Mouse (Mus musculus): ENCODE measurements around the gene 5730522E02Rik.

5730522E02Rik gene

DNA sequence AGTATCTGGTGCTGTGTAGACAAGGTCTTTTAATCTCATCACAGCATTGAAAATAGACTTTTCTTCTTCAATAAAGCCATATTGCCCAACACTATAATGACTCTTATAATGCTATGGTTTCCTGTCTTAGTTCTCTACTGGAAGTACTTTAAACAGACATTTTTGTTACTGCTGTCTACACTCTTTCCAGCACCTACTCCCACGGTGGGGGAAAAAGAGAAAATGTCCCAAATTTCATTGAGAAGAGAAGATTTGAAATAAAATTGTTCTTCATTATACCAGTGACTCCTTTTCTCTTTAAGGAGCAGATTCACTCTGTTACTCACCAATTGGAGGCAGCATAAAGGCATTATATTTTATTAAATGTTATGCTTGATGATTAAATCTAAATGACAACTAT is 72.5 kb downstream of the 5730522E02Rik start:
- ChIA-PET POLR2A (interaction anchor here in 1 of 4 experiments (1.2 kb wide), 1 partner anchor 9 kb away, joined by 3 read pairs; no protein-coding TSS in a partner anchor), CTCF (no interaction called here)

- ChIA-PET CTCF (interaction anchor here in 1 of 4 experiments (0.6 kb wide), 1 partner anchor 80 kb away, joined by 4 read pairs; the partner anchor contains the start of gene 5730522E02Rik), POLR2A (interaction anchor here in 2 of 4 experiments (0.9 kb wide), 2 partner anchors 17 to 28 kb away, joined by 3 to 5 read pairs; no protein-coding TSS in a partner anchor)
Observed at GRCm38 (mm10) chr11:26130911-26131310, 79.7 kb downstream of the 5730522E02Rik start.

DNA sequence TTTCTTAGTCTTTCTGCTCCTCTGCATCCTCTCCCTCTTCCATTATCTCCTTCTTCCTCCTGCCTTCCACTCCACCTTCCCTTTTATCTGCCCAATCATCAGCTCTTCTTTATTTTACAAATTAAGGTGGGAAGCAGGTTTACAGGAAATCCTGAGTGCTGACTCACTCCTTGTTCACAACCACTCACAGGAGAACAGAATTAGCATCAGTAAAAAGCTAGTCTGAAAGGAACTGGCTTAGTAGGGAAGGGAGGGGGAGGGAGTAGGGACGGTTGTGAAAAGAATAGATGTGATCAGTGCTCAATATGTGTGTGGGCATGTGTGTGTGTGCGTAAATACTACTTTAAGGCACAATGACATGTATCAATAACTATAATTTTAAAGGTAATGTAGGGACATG is 81.5 kb downstream of the 5730522E02Rik start:
- ChIA-PET CTCF (interaction anchor here in 1 of 4 experiments (1.1 kb wide), 1 partner anchor 100 kb away, joined by 3 read pairs; no protein-coding TSS in a partner anchor), POLR2A (interaction anchor here (0.6 to 2.7 kb wide), 19 partner anchors 8 to 832 kb away, joined by 3 to 16 read pairs (median 3); no protein-coding TSS in a partner anchor)

DNA sequence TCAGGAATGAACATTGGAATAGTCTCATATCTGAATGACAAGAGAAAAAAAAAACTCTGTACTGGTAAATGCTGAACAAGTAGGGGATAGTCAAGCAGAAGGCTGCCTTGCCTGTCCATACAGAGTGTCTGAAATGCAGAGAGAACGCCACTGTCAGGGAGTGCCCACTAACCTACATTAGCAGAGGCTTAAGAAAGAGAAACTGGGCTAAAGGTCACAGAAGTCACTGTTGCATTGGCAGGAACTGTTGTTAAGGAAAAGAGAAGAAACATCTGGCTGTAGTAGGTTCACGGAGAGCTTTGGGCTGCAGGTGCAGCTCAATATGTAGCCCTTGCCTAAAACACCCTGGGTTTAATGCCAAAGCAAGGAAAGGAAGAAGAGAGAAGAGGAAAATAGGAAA is 82.2 kb downstream of the 5730522E02Rik start:
- CTCF ChIA-PET, result interaction anchor here in 1 of 4 experiments (1.1 kb wide), 1 partner anchor 101 kb away, joined by 3 read pairs; no protein-coding TSS in a partner anchor
- POLR2A ChIA-PET, result interaction anchor here in 3 of 4 experiments (0.6 to 2.7 kb wide), 20 partner anchors 8 to 134 kb away, joined by 3 to 16 read pairs (median 3); partner anchors contain the start of gene 5730522E02Rik (in 1 of the 3)

- ChIA-PET POLR2A (interaction anchor here in 1 of 4 experiments (0.8 kb wide), 1 partner anchor 500 kb away, joined by 3 read pairs; no protein-coding TSS in a partner anchor), CTCF (no interaction called here)
Observed at GRCm38 (mm10) chr11:26125923-26126322, 84.6 kb downstream of the 5730522E02Rik start.

DNA sequence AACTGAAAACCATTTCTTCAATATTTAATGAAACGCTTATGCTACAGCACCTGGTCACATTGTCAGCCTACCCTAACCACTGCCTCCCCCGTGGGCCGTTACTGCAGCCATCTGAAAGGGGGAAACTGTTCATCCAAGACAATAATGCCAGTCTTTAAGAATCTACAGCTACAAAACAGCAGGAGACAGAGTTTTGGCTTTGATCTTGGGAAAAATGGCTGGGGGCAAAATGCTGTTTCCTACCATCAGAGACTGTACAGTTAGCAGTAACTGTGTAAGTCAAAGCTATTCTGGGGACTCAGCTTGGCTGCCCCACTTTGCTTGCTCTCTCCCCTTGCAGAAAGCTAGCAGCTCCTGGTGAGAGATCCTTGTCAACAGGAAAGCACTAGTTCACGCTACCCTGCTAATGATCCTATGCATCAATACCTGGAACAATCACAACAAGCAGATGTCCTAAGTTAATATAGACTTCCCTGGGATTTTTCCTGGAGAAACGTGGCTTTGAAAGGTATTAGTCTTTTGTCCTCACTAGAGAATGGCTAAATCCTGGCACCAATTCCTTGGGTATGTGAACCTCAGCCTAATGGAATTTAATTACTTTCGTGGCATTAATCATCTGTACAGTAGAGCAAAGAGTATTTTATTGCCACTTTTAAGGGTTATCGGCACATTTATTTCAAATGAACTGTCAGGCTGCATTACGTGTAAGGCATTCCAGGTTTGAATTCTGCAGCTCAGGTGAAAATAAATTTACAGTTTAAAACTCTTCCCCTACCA is 89.6 kb downstream of the 5730522E02Rik start:
- CTCF ChIA-PET, result no interaction called here

DNA sequence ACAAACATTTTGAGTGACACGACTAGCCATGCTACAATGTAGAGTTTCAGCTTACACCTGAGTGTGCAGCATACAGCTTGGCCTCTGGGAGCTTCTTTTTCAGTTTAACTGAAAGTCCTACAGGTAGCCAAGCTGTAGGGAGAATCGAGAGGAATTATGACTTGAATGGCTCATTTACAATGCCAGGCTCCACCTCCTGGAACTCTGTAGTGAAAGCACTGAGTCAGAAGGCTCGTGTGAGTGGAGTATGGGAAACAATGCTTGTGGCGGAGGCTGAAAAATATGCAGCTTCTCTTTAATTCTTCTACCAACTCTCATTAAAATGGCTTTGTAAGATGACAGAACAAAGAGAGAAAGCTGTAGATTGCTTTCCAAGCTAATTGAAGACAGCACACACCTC is 92.9 kb downstream of the 5730522E02Rik start:
- POLR2A ChIA-PET, result interaction anchor here in 1 of 4 experiments (0.6 to 1.0 kb wide), 2 partner anchors 13 to 23 kb away, joined by 3 read pairs; no protein-coding TSS in a partner anchor
- CTCF ChIA-PET, result no interaction called here

More for the DNA sequence above, 89.6 kb downstream of the 5730522E02Rik start:
- POLR2A ChIA-PET, result interaction anchor here in 3 of 4 experiments (0.9 to 1.6 kb wide), 3 partner anchors 8 to 34 kb away, joined by 3 to 4 read pairs (median 3); no protein-coding TSS in a partner anchor

DNA sequence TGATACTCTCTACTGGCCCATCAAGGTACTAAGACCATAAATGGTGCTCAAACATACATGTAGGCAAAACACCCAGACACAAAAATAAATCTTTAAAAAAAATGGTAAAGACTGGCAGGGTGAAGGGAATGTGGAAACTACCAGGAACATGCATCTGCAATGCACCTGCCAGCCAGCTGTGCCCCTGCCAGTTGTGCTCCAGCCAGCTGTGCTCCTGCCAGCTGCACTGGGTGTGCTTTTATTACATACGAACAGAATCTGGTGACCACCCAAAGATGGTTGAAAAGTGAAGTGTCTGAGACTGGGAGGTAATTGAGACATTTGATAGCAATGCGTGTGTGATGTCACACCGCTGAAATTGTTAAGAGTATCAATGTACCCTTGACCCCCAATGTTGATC is 98.4 kb downstream of the 5730522E02Rik start:
- CTCF ChIA-PET, result no interaction called here

GRCm38 (mm10) chr11:26108647-26109046 is 101.9 kb downstream of the 5730522E02Rik start:
- CTCF ChIA-PET, result no interaction called here
- POLR2A ChIA-PET, result interaction anchor here in 2 of 4 experiments (0.6 kb wide), 2 partner anchors 280 to 773 kb away, joined by 3 read pairs; no protein-coding TSS in a partner anchor

More for the DNA sequence above, 98.4 kb downstream of the 5730522E02Rik start:
- POLR2A ChIA-PET, result interaction anchor here in 1 of 4 experiments (0.7 kb wide), 1 partner anchor 21 kb away, joined by 4 read pairs; no protein-coding TSS in a partner anchor

DNA sequence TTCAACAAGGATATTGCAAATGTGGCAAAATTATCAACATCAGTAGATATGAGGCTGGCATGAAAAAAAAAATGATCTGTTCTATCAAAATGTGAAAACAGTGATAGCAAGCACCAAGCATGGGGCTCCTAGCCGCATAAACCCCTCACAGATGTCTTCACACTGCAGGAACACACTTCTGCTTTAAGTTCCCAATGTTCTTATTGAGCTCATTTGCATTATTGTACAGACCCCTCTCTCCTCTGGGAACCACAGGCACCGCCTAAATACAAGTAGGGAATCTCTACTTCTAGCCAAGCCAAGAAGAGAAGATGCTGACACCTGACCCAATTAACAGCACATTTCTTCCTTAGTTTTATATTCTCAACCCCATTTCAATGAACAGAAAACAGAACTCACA is 105.9 kb downstream of the 5730522E02Rik start:
- POLR2A ChIA-PET, result interaction anchor here in 1 of 4 experiments (1.3 to 1.7 kb wide), 2 partner anchors 14 to 24 kb away, joined by 3 to 7 read pairs; no protein-coding TSS in a partner anchor

GRCm38 (mm10) chr11:26103698-26104097 is 106.9 kb downstream of the 5730522E02Rik start:
- ChIA-PET POLR2A (interaction anchor here in 3 of 4 experiments (1.3 to 1.7 kb wide), 6 partner anchors 15 to 110 kb away, joined by 3 to 7 read pairs (median 4); no protein-coding TSS in a partner anchor), CTCF (no interaction called here)

More for the DNA sequence above, 105.9 kb downstream of the 5730522E02Rik start:
- CTCF ChIA-PET, result no interaction called here

DNA sequence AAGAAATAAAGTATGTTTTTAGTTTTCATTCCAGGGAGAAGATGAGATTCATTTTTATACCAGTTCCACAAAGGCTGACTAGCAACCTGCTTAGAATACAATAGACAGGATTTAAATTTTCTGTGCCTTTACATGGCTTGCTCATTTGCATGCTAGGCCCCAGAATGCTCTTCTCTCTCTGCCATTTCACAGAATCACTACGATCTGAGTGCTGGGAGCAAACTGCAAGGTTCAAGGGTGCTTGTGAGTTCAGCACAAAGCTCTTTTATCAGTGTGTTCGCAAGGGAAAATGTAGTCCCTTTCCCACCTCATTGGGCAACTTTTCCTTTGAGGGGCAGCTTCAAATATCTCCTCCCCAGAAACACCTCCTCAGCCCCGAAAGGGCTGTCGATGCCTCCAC is 107.7 kb downstream of the 5730522E02Rik start:
- POLR2A ChIA-PET, result interaction anchor here in 2 of 4 experiments (0.5 to 1.5 kb wide), 5 partner anchors 24 to 109 kb away, joined by 3 to 5 read pairs (median 3); no protein-coding TSS in a partner anchor
- CTCF ChIA-PET, result no interaction called here

- ChIA-PET CTCF (no interaction called here), POLR2A (interaction anchor here in 1 of 4 experiments (2.1 kb wide), 1 partner anchor 28 kb away, joined by 5 read pairs; no protein-coding TSS in a partner anchor)
Observed at GRCm38 (mm10) chr11:26100077-26100476, 110.5 kb downstream of the 5730522E02Rik start.

- CTCF ChIA-PET, result interaction anchor here in 1 of 4 experiments (0.7 kb wide), 1 partner anchor 105 kb away, joined by 3 read pairs; no protein-coding TSS in a partner anchor
- POLR2A ChIA-PET, result interaction anchor here in 3 of 4 experiments (0.6 to 2.1 kb wide), 7 partner anchors 10 to 512 kb away, joined by 3 to 5 read pairs (median 3); no protein-coding TSS in a partner anchor
Observed at GRCm38 (mm10) chr11:26098933-26099332, 111.6 kb downstream of the 5730522E02Rik start.

- ChIA-PET POLR2A (interaction anchor here in 1 of 4 experiments (0.8 kb wide), 1 partner anchor 10 kb away, joined by 3 read pairs; no protein-coding TSS in a partner anchor), CTCF (no interaction called here)
Observed at GRCm38 (mm10) chr11:26096095-26096494, 114.5 kb downstream of the 5730522E02Rik start.

DNA sequence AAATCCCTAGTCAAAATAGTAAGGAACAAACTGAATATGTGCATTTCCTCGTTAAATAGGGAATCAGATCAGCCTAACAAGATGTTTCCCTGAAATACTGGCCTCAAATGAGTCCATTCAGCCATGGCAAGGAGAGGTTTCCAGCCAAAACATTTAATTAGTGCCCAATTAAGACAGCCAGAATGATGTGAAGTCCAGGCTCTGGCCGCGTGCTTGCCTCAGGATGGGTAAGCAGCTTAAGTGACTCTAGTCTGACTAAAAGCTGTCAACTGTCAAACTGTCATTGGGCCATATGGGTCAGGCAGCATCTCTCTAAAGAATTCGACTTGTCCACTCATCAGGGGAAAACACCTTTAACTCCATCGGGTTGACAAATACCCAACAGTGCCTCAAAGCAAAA is 121.6 kb downstream of the 5730522E02Rik start:
- POLR2A ChIA-PET, result interaction anchor here in 1 of 4 experiments (0.7 kb wide), 1 partner anchor 10 kb away, joined by 3 read pairs; no protein-coding TSS in a partner anchor
- CTCF ChIA-PET, result no interaction called here

GRCm38 (mm10) chr11:26086679-26087078 is 123.9 kb downstream of the 5730522E02Rik start:
- ChIA-PET POLR2A (interaction anchor here in 2 of 4 experiments (0.8 to 1.8 kb wide), 3 partner anchors 12 to 42 kb away, joined by 3 to 5 read pairs (median 4); no protein-coding TSS in a partner anchor), CTCF (interaction anchor here in 1 of 4 experiments (1.0 kb wide), 1 partner anchor 9 kb away, joined by 3 read pairs; no protein-coding TSS in a partner anchor)

GRCm38 (mm10) chr11:26085380-26086035 is 125.1 kb downstream of the 5730522E02Rik start:
- ChIA-PET POLR2A (interaction anchor here (0.6 to 1.8 kb wide), 4 partner anchors 11 to 43 kb away, joined by 3 to 5 read pairs (median 4); no protein-coding TSS in a partner anchor), CTCF (interaction anchor here in 2 of 4 experiments (1.0 to 1.2 kb wide), 2 partner anchors 11 to 12 kb away, joined by 3 read pairs; no protein-coding TSS in a partner anchor)

Data from embryonic stem cell, embryonic (primary cell).